Mouse (Mus musculus): Measurements from ENCODE around the gene Dedd2.

Dedd2 gene

DNA sequence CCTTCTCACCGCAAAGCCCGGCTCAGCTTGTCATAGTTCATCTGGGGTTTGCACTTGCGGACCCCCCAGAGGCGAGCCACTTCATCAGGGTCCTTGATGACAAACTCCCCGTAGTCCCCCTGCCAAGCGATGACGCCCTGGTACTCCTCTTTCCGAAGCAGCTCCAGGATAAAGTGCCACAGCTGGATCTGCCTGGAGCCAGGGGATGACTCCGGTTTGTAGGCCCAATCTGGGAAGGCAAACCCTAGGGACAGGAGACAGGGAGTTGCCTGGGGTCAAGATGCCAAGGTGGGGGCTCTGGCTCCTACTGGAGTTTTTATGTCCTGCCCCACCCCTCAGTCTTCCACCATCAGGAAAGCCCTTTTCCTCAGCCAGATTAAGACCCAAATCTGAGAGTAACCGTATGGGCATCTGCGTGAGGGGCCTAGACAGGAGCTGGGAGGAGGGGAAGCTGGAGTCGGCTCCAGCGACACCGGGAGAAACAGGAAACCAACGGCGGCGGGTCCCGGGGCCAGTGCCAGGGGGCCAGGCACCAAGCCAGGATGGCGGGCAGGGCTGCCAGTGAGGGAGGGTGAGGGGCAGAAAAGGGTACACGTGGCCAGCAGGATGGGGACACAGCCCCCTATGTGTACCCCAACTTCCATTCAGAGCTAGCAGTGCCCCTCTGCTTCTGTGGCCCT, 25.8 kb upstream of the Dedd2 start:
- no peak for DNase-seq (ENCODE audit: low read depth, low spot score)

DNA sequence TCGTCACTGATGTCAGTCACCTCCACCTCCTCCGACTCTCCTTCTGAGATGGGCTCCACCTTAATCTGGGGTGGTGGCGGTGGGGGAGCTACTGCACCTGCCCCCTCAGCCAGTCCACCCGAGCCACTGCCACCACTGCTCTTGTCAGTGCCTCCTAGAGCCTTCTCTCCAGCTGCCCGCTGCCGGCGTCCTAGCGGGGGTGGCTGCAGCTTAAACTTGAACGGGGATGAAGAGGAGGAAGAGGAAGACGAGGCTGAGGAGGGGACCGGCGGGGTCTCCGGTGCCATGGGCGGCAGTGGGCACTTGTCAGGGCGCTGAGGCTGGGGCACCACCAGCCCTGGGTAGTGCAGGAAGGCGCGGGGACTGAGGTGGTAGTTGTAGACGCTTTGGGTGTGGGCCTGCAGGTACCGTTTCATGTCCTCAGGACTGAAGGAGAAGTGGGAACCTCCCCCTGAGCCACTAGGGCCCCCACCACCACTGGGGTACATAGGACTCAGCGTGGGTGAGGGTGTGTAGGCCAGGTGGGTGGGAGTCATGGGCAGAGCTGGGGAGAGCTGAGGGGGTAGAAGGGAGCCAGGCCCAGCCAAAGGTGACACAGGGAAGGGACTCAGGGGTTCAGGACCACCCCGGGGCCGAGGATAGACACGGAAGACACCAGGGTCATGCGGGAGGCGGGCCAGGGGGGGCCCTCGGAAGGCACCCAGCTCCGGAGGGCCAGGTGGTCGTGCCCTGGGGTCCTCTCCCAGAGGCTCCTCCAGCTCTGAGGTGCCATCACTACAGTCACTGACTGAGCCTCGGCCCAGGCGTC, 24.4 kb upstream of the Dedd2 start:
- no peak for DNase-seq (ENCODE audit: low read depth, low spot score)

DNA sequence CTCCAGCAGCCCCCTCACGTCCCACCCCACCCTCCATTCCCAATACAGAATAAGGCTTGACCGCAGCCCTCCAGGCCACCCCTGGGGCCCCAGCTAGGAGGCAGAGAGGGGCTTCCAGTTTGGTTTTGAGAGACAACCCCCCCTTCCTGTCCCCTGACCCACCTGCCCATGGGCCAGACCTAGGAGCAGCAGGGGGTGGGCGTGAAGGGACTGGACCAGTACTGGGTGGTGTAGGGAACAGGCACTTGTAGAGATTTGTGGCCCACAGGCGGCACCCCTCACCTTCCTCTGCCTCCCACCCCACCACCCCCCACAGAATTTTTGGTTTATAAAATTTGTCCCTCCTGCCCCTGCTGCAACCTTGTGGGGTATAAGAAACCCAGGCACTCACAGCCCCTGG, 22.9 kb upstream of the Dedd2 start:
- no peak for DNase-seq (ENCODE audit: low read depth, low spot score)

DNA sequence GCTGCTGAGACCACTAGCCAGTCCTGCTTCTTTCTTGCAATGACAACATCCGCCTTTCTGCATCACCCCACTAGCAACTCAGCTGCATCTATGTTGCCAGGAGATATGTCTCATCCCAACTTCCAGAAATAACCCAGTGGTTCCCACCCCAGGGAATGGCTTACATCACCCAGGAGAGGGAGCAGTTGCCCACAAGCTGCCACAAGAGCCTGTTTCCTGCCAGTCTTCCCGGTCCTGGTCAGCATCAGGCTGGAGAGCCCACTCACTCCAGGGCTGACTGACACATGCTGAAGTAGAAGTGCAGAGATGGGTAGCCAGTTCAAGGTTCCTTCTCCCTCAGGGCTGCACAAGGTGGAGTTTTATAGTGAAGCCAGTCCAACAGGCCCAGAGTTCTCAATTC, 20.6 kb upstream of the Dedd2 start:
- DNase-seq (ENCODE audit: low read depth, low spot score), result peak; percentile 70

DNA sequence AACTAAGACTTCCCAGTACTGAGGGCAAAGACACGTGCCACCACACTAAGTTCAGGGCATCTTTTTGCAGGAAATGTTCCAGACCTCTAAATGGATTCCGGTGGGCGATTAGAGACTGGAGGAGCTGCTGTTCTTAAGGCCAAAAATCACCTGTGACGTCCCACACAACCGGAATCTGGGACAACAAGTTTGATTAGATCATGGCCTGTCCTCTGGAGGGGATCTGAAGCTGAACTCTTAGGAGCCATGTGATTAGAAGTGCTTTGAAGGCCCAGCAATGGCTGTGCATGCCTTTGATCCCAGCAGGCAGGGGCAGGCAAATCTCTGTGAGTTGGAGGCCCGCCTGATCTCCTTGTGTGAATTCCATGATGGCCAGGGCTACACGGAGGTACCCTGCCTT, 20.2 kb upstream of the Dedd2 start:
- no peak for DNase-seq (ENCODE audit: low read depth, low spot score)

DNA sequence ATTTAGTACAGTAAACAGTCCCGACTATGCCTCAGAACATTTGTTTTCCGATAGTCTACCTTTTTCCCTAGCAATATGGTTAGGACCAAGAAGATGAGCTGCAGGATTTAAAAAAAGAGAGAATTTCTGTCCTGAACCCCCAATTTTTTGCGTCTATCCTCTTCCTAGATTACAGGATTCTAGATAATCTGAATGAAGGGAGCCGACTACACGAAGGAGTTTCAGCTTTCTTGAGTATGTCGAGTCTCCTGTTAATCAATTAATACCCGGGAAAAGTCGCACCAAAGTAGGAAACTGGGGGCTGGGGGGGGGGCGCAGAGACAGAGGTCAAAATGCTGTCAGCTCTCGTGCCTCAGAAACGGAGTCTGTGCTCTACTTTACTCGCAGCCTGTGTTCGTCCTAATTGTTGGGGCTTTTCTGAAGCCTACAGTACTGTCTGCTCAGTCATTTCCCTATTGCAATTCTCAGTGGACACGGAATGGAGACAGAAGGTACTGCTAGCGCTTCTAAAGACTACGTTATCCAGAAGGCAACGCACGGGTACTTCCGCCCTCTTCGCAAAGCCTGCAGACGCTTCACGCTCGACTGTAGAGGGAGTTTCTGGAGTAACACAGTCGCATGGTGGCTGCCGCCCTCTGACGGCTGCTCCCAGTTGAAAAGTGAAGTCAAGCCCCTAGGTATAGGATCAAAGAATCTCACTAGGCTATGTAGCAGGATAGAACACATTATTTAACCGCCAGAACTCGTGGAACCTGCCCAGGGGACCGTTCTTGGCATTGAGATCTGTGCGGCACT, 18.6 kb upstream of the Dedd2 start:
- peak; percentile 92 for DNase-seq (ENCODE audit: low read depth, low spot score)

DNA sequence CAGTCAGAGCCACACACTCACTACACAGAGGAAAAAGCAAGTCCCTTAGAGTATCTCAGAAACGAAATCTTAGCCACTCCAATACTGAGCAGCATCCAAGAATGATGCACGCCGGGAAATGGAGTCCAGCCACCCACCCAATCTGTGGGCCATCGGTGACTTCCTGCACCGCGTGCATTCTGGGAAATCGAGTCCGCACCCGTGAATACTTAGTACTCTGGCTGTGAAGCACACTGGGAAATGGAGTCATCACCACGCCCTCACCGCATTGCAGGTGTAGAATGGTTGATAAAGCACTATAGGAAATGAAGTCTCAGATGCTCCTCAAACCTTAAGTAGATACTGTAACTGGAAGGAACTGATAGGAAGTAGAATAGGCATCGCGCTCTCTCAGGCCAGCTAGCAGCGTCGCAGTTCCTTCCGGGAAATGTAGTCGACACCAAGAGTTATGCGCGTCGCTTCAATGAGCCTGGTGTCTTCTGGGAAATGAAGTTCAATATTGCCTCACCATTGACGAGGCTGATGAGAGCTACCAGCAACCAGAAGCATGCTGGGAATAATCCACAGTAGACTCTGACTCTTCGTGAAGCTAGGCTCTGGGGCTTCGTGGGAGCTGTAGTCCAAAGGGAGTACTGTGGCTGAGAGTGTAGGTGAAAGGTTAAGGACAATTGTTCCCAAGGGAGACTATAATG, 17.7 kb upstream of the Dedd2 start:
- DNase-seq (ENCODE audit: low read depth, low spot score), result peak; percentile 97

DNA sequence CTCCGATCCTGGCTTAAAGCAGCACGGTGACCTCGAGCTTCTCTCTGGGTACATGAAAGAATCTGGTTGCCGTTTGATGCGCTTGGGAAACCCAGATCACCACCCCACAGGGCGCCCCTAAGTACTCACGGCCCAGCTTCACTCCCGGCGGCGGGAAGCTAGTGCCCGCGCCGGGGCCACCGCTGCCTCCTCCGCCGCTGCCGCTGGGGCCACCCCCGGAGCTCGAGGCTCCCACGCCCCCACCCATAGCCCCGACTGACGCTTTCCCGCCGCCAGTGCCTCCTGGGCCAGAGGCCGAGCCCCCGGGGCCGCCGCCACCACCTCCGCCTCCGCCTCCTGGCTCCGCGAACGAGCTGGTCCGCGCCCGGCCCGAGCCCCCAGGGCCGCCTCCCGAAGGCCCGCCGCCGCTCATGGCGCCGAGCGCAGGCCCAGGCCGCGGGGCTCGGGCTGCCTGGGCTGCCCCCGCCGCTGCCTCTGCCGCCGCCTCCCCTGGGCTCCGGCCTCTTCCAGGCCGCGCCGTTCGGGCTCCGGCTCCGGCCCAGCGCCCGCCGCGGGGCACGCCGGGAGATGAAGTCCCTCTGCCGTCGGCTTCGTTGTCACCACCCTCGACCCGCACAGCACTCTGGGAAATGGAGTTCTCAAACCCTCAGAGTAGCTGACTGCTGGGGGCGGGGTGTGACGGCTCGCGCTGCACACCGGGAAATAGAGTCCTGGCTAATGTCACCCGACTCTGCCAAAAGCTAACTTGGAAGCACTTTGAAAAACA, 17.0 kb upstream of the Dedd2 start, which contains the start of gene Gsk3a:
Gsk3a (minus strand) TSS at position 603 of the 766 bp plus-strand sequence.
- DNase-seq (ENCODE audit: low read depth, low spot score), result peak; percentile 98

DNA sequence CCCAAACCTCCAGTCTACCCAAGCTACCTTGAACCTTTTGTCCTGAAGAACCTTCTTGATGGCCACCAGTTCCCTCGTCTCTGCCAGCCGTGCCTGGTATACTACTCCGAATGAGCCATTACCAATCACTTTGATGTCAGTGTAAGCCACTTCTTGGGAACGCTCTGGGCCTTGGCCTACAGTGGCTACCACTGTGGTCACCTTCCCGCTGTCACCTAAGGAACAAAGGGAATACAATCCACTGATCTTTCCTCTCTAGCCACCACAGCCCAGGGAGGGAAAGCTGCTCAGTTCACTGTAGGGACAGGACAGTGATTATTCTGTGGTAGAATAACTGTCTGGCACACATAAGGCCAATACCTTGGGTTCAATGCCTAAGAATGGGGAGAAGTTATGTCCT, 15.1 kb upstream of the Dedd2 start:
- no peak for DNase-seq (ENCODE audit: low read depth, low spot score)

DNA sequence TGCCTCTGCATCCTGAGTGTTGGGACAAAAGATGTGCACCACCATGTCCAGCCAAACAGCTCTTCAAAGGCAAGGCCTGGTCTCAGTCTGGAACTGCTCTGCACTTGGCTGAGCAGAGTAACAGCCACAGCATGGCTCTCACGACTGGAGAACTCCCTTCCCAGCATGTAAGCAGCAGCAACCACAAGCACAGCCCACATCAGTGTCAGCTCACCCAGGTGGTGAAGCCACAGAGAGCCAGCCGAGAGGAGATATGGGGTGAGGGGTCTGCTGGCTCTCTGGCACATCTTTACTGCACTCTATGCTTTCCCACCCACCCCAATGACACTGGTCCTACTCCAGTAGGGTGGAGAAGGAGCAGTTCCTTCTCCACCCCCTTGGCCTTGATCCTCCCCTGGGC, 12.6 kb upstream of the Dedd2 start:
- no peak for DNase-seq (ENCODE audit: low read depth, low spot score)

DNA sequence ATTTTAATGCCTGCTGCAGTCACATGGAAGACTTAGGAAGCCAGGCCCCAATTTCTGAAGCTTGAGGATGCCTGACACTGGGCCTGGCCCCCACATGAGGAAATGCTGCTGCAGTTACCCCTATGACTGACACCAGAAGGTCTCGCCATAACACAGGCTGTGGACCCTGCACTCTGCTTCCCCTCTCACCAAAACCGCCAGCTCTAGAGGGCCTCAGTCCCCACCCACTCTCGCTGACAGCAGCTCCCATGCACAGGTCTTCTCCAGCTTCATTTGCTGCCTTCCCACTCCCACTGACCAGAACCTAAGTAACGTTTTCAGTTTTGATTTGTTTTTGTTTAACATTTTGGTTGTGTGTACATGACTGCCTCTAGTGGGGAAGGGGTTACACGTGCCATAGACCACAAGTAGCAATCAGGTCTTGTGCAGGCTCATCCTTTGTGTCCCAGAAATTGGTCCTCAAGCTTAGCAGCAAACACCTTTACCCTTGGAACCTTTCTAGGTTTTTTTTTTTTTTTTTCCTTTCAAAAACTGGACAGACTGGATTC, 11.8 kb upstream of the Dedd2 start:
- DNase-seq (ENCODE audit: low read depth, low spot score), result peak; percentile 40

DNA sequence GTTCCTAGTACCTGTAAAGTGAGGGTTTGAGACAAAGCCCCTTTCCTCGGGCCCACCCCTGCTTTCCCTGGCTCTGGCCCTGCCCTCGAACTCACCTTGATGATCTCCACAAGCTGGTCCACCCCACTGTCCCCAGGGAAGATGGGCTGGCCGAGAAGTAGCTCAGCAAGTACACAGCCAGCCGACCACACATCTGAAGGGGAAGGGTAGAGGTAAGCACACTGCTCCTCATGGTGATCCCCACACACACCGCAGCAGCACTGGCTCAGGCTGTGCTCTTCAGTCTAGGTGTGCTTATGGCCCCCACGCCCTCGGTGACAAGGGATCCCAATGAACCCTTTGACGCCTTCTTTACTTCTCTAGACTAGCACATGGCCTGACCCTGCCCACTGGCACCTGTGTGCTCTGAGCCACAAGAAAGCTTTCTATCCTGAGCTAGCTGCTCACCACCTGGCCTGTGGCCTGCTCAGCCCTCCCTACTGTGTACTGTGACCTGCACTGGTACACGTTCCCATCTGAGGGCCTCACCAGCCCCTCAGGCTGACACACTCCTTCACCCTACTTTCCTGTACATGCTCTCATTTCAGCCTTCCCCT, 10.4 kb upstream of the Dedd2 start:
- no peak for DNase-seq (ENCODE audit: low read depth, low spot score)

DNA sequence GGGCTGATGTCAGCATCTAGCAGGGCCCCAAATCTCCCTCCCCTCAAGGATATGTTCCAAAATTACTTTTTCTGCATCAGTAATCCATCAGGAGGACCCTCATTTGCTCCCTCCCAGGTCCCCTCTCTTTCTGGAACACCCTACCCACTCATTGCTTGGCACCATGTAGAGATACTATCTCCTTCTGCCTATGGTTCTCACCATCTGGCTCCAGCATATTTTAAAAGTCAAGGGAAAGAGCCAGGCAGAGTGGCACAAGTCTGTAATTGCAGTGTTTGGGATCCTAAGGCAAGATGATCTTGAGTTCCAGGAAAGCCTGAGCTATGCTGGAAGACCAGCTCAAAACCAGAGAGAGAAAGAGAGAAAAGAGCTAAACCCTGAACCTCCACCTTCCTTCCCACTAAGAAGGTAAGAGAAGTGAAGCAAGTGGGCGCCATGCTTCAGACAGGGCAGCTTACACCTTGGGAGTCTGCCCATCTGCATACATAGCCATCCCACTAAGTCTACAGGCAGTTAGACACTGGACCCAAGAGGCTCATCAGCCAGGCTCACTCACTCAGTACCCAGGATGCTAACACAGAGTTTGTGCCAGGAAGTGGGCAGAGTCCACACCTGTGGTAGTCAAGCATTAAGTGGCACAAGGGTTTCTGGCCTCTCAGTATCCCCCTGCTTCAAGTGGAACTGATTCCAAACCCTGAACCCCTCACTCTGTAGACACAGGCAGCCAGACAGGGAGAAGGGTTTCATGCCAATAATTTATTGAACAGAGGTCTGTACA, 7.3 kb upstream of the Dedd2 start:
- no peak for DNase-seq (ENCODE audit: low read depth, low spot score)

DNA sequence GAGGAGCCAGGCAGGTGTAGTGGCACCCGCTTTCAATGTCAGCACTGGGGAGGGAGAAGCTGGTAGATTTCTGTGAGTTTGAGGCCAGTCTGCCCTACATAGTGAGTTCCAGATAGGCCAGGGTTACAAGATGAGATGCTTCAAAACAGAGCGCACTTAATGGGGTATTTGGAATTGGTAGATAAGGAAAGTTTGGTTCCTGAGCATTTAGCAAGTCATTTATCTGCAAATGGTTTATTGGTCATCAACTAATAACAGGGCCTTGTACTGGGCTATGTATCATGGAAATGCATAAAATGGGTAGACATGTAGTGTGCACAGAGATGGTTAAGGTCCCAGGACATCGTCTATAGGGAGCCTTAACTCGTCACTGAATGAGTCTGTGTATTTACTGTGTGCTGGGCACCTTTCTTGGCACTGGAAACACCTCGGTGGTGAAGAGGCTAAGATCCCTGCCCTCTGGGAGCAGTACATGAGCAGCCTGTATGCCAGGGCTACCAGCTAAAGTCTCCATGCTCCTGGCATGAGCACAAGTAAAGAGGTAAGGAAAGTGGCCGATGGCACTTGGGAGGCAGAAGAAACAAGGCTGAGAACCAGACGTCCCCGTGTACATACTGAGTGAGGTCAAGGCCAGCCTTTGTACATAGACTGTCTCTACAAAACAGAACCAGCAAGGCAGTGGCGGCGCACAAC, 2.0 kb upstream of the Dedd2 start:
- no peak for DNase-seq (ENCODE audit: low read depth, low spot score)

DNA sequence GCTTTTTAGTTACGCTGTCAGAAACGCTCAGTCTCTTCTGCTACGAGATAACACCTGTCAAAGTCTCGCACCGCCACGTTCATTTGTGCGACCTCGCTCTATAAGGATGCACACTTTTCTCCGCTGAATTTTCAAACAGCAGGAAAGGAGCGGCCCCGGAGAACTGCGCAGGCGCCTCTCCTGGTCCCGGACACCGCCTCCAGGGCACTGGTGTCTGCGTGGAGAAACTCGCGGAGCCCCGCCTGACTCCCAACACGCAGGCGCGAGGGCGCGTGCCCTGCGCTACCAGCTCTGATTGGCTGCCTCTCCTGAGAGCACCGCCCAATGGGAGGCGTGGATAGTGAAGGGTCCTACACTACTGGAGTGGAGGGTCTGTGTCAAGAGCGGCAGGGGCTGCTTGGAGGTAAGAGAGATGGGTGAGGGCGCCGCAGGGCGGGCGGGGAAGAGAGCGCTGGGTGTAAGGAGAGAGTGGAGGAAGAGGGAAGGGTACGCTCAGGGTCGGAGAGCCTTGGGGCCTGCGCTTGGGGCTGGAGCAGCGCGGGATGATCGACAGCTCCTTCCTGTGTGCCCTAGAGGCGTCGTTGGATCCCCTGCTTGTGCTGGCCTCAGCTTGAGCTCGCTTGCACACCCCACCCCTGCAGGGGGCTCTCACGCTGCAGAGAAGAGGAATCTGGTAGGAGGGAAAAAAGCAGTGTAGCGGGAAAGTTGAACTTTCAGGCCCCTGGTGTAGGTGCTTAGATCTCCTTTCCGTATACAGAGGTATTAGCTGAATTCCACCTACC, 878 bp upstream of the Dedd2 start, which contains the start of gene Zfp526:
Zfp526 (plus strand) TSS at position 324 of the 782 bp plus-strand sequence.
- DNase-seq (ENCODE audit: low read depth, low spot score), result peak; percentile 99

DNA sequence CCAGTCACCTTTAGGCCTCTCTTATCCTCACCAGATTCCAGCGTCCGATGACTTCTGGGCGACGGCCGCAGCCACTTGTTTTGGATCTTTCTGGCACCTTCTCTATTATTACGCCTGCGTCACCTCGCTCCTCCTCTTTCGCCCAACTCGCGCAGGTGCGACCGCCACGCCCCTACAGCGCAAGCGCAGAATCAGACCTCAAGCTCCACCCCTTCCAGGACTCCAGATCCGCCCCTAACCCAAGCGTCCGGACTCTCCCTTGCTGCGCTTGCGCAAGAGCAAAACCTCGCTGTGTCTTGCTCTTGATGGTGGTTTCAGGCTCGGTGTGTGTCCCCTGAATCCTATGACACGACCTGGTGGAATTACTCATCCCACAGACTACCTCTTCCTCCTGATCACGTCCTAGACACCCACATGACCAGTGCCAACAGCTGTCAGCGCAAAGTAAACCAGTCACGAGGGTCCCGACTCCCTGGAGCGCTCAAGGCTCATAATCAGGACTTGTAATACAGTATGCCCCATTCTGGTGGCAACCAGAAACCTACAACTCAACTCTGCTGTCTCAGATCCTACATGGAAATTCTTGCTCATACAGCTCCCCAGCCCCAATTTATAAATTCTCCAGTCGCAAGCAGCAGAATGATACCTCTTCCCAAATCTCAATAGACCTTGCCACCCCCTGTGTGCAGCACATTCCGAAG, 509 bp downstream of the Dedd2 start:
- DNase-seq (ENCODE audit: low read depth, low spot score), result peak; percentile 98

DNA sequence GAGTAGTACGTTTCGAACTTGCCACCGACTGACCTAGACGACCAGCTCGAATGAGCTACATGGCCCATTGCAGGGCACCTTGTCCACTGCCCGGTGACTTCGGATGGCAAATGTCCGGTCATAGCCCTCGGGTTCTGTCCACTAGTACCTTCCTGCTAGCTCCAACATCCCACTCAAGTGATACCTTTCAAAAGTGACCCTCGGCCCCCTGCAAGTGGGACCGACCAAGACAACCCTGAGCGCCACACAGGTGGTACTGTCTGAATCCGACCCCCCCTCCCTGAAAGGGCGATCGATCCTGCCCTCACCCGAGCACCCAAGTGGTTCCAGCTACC, 1.0 kb downstream of the Dedd2 start:
- no peak for DNase-seq (ENCODE audit: low read depth, low spot score)

Measured in ZHBTc4 (cell line).